Mouse (Mus musculus) left cerebral cortex, adult 18-20 months (tissue): ENCODE results near the gene Etnk2. TPM values are rescaled to one million over a fixed set of nuclear protein-coding genes. Genes with fewer than 3 reads are reported as not detected.

ENCODE experiments used
- DNase-seq, 2 experiments: peaks; one replicate each; pipeline ENCODE4 v3.0.0; 2021 to 2022; ENCODE audit warnings: low spot score in 2 of 2, mixed read lengths in 1 of 2
- total RNA-seq, 2 experiments: library from RNA; stranded (reverse); gene quantifications; 2 replicates each; pipeline ENCODE4 v1.2.3; 2021

Etnk2 gene
- total RNA-seq, 2 experiments from 2014 or later = 11.2 to 11.6 TPM

DNA sequence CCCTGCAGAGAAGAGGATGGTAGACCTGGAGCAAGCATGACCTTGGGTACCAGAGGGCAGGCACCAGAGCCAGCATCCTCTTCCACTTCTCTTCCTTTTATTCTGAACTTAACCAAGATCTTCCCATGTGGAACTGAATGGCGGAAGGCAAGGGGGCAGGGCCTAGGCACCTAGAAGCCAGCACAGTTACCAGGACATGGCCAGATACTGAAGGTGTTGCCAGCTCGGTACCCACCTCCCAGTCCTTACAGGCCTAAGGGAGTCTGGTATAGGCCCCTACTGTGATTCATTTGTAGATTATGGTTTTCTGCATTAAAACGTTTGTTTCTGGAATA is 16.6 kb downstream of the Etnk2 start:
- no peak for DNase-seq

DNA sequence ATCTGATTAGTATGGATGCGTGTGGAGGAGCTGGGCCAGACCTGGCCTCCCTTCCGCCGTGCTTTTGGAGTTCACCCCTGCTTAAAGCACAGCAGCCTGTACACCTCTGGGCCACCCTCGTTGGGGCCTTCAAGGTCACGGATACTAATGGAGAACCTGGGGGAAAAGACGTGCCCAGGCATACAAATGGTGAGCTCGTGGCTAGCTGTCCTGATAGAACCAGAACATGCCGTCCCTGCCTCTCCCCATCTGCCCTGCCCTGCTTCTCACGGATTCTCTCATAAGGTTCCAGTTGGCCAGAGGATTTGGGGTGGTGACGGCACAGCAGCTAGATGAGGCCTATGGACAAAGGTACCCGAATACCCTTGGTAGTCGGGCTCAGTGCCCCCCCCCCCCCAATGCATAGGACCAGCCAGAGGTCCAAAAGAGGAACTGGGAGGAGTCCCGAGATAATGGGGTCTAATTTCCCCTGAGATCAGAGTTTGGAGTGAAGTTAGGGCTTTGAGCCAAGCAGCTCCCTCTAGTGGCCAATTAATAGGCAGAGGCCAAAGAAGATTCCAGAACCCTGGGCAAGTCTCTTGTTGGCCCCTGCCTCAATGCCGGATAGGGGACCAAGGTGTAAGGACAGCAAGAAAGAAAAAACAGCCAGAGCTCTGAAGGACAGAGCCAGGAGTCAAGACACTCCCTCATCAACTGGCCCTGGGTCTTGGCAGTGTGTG is 17.1 kb downstream of the Etnk2 start:
- DNase-seq = no peak

- no peak for DNase-seq
Measured at GRCm38 (mm10) chr1:133382008-133382407, 18.6 kb downstream of the Etnk2 start.

DNA sequence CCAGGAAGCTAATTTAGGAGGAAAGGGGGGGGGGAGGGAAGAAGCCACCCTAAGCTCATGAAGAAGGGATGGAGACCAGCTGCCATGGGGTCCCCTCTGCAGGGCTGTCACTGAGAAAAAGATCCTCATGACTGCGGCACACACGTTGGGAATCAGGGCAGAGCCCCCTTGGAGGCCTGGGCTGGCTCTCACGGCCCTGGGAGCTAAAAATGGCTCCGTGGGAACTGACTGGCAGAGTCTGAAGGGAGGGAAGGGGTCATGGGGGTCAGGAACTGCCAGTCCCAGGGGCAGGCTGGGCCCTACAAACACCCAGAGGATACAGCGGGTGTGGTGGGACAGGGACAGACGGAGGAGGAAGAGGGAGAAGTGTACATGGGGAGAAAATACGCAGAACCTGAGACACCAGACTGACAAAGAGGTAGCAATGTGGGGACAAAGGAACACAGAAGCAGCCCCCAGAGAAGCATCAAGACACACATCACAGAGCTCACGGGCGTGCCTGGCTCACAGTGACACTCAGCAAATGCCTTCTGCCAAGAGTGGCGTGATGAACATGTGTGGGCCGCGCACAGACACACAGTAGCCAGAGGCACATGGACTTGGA is 19.3 kb downstream of the Etnk2 start:
- DNase-seq = no peak

GRCm38 (mm10) chr1:133383157-133383783 is 19.9 kb downstream of the Etnk2 start:
- no peak for DNase-seq

DNA sequence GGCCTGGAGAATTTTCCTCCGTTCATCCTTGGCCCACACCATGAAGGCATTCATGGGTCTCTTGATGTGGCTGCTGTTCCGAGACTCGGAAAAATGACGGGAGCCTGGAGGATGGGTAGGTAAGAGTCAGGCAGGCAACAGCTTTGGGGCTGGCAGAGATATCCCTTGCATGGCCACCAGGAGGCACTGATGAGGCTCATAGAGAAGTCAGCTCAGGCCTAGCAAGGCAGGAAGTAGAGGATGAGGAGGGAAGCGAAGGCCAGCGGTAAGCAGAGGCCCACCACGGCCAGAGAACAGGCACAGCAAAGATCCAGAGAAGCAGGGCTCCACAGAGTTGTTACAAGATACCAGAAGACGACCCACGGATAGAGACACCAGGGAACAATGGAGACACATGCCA is 22.1 kb downstream of the Etnk2 start:
- peak; percentile 53 to 71 for DNase-seq

GRCm38 (mm10) chr1:133386209-133386608 is 22.8 kb downstream of the Etnk2 start:
- DNase-seq = no peak

DNA sequence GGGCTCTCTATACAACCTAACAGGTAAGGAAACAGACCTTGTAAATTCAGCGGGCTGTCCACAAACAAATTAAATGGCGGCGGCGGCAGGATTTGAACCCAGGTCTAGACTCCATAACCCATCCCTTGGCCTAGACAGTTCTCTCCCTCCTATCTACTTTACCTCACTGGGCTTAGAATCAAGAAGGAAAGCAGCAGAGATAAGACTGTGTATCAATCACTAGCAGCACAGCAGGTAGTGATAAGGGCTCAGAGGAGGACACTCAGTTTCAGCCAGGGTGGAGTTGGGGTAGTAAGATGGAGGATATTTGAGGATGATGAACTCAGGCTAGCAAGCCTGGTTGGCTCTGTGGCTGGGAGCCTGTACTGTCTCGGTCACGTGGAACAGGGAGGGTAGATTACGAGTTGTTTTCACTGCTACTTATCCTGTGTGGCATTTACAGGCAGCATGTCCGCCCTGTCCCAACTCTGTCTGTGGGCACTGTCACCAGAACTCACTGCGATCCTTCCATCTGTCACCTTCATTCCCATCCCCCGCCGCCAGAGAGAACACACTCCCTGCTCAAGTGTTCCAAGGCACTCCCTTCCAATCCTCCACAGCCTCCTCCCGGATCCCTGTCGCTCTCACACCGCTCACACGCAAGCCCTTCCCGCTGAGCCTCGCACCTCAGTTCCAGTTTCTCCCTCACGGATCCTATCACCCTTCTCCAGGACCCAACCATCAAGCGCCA is 24.3 kb downstream of the Etnk2 start:
- DNase-seq = no peak

DNA sequence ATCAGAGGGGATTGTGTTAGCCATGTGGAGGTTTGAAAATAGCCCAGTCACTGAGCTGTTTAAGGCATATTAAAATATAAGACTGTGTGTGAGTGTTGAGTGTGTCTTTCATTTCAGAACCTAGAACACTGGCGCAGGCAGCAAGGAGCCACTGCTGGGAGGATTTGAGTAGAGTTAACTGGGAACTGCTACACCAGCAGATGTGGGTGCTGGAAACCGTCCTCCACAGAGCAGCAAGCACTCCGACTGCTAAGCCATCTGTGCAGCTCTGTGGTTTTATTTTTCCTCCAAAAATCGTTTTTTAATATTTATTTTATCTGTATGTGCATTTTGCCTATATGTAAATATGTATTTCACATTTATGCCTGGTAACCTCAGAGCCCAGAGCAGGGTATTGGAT is 31.3 kb downstream of the Etnk2 start:
- DNase-seq = no peak

GRCm38 (mm10) chr1:133396693-133397092 is 33.3 kb downstream of the Etnk2 start:
- no peak for DNase-seq

GRCm38 (mm10) chr1:133397094-133397482 is 33.7 kb downstream of the Etnk2 start:
- no peak for DNase-seq

DNA sequence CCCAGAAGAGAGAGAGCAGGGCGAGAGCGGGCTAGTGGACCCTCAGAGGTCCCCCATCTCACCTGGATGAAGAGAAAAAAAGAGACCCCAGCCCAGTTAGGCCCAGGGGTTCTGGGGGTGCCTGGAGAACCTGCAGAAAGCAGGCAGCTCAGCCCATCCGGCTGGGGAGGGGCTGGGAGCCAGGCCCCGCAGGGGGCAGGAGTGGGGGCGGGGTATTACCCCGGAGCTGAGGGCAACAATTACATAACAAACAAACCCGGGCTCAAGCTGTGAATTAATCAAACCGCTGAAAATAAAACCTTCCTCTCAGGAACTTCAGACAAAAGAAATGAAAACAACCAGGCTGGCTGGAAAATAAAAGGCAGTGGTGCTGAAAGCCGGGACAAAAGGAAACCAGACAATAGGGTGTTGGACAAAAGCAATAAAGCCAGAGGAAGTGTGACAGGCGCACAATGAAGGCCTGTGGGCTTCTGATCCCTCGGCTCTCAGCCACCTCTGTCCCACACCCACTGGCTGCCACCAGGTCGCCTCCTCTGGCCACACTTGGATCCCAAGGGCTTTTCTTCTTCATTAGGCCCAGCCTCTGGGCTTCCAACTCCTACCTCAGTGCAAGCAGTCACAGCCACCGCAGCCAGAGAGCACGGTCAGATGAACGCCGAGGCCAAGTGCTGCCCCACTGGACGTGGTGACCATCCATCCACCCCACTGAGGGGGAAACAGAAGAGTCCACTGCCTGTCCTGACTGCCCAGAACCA is 34.3 kb downstream of the Etnk2 start:
- DNase-seq = no peak

DNA sequence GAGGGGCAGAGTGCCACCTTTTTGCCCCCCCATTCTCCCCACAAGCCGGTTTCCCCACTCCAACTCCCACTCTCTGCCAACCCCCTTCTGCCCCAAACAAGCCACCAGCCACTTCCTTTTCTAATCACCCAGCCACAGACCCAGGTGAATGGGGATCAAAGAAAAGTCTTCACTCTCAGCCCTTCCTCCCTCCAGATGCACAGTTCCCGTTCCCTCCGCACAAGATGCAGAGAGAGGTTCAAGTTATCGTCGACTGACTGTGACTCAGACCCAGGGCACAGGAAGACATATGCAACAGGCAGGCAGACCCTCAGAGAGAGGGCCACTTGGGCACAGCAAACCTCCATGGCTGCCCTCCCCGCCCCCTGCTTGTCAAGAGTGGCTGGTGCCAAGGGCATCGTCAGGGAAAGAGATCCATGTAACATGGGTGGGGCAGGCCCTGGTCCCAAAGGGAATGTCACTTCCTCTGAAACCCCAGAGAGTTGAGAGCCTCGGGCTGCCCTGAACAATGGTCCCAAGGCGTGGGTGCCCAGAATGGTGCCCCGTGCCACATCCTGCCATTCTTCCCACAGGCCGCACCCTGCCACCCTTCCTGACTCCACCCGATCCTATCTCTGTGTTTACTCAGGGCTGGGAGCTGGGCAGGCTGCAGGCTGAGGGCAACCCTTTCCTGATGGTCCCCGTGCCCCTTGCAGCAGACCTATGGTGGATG is 36.8 kb downstream of the Etnk2 start:
- no peak for DNase-seq

- DNase-seq = no peak
Measured at GRCm38 (mm10) chr1:133404005-133404404, 40.6 kb downstream of the Etnk2 start.

GRCm38 (mm10) chr1:133406614-133407013 is 43.2 kb downstream of the Etnk2 start:
- DNase-seq = no peak

GRCm38 (mm10) chr1:133407436-133407835 is 44.1 kb downstream of the Etnk2 start:
- DNase-seq = no peak

DNA sequence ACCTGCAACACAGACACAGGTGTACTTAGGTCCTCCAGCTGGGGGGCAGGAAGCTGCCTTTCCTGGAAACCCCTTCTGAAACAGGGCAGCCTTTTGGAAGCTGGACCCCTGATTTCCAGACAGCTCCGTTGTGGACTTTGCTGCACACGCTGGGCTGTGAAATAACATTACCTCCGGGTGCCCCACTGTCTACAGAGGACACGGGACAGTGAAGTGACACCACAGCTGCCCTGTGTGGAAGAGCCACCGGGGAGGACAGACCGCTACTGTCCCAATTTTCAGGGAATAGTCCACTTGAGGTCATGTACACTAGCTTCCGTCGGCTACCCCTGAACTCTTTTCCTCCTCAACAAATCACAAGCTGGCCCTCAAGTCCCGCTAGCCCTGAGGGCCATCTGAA is 44.9 kb downstream of the Etnk2 start:
- DNase-seq = no peak

DNA sequence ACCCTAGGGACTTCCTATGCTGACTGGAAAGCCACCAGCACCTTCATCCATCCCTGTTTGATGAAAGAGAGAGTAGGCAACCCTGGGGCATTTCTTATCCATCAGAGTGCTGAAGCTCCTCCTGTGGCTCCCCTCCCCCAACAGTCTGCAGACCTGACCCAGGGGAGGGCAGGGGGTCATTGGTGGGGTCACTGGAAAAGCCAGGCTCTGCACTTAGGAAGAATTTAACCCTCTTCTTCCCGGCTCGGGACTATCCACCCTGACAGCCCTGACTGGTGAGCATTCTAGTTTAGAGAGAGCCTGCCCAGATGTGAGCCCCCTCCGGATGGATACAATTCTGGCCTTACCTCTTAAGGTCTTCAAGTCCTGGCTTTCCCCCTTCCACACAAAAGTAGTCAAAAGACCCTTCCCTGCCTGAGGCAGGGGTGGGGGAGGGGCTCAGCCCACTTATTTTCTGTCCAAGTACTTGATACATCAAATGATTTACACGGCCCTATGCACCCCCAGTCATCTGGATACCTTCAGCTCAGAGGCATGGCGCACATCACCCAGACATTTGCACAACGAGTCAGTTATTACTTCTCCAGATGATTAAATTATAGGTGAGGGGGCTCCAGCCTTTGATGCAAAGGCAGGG is 45.6 kb downstream of the Etnk2 start:
- DNase-seq = no peak

GRCm38 (mm10) chr1:133409786-133410185 is 46.4 kb downstream of the Etnk2 start:
- DNase-seq = no peak

DNA sequence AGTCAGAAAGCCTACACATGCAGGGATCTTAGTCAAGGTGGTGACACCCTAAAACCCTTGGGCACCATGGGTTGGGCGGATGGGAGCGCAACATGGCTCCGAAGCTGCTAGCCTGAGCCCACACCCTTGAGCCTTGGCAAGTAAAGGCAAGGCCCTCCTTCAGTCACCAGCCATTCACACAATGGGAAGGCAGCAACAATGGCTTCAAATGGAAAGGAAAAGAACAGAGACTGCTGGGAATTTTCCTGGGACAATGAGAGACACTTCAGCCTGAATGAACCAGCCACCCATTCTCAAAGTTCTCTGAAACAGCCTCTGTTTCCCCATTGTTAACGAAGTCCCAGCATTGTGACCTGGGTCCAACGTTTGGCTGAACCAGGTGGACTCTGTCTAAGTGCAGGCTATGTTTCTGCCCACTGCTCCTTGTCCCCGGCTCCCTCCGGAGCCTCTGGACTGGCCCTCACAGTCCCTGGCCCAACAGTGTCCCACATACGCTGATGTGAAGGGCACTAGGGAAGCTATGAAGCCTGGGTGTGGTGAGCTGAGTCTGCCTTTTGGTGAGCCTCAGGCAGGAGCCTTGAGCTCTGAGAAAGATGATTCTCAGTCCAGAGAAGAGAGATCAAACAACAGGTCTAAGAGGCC is 48.3 kb downstream of the Etnk2 start:
- no peak for DNase-seq
